Mouse (Mus musculus): ENCODE results near the gene a.

The a gene

DNA sequence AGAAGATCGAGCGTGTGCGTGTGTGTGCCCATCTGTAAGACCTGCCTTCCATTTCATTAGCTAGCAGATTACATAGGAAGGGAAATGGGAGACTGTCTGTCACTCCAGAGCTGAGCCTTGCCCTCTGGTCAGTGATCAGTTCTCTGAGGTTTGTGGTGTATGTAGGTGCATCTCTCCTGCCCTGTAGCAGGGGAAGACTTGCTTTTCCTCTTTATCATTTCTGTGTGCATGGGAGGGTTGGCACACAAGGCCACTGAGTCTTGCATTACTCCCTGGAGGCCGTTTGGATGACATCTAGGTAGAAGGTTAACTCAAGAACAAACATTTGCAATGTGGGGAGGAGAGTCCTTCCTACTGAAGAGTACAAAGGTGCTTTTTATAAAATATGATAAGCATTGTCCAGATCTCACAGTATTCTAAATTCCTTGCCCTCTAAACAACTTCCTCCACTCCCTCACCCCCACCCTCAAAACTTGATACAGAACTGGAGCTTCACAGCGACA, 264.9 kb downstream of the a start:
- no peak for DNase-seq

DNA sequence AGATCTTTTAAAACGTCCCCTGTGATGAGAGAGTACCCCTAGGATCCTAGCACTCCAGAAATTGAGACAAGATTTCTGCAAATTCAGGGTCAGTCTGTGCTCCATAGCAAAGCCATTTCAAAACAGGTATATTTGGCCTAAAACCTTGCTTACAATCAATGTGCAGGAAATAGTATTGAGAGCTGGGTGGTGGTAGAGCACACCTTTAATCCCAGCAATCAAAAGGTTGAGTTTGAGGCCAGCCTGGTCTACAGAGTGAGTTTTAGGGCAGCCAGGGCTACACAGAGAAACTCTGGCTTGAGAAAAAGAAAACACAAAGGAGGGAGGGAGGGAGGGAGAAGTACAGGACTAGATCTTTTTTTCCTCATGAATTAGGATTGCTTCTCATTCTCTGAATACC, 266.2 kb downstream of the a start:
- no peak for DNase-seq

DNA sequence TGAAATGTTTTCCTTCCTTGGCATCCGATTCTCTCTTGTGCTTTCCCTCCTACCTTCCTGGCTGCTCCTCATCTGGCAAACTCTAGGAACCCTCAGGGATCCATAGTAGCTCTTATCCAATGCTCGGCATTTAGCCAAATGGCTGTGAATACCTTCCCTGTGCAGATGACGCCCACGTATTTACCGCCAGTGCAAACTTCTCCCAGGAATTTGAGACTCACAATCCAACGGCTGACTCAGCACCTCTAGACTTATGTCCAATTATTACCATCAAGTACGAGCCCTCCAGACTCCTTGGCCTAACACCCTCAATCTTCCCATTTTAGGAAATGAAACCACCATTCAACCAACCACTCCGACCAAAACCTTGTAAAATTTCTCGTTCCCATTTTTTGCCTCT, 279.8 kb downstream of the a start:
- DNase-seq, result no peak

DNA sequence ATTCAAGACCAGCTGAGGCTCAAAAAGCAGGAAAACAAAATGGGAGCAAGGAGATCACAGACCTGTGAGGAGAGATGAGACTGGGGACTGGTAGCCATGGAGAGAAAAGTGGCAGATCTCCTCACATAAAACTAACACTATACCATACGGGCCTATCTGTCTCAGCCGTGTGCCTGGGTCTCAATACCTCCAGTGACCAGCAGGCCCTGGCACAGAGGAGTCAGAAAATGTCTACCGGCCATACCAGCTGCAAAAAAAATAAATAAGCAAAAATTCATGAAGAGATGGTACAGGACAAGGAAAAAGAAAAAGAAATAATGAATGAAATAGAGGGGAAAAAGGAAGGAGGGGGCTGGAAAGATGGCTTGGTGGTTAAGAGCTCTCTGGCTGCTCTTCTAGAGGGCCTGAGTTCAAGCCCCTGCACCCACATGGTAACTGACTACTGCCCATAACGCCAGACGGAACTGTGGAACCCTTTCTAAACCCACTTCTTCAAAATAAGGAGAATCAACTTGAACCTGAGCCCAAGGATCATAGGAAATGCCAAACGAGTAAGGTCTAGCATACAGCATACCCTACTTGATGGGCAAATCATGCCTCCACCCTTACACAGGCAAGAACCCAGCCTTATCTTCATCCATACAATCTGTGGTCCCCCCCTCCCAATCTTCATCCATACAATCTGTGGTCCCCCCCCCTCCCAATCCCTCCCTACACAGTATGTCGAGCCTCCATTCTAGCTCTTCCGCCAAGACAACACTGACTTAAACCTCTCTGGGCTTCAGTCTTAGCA, 281.3 kb downstream of the a start:
- DNase-seq, result no peak

DNA sequence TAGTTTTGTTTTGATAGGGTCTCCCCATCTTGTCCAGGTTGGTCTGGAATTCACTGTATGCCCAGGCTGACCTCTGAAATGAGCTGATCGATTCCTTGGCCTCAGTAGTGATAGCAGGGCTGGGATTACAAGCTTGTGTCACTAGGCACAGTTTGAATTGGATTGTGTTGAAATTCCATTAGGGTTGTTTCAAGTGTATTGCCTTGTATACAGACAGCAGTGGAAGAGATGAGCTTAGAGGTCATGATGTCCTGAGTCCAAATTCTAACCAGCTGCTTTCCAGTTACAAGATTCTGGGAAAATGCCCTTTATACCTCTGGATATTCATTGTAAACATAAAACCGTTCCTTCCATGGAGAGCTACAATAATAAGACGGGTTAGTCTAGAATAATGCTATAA, 282.1 kb downstream of the a start:
- no peak for DNase-seq

DNA sequence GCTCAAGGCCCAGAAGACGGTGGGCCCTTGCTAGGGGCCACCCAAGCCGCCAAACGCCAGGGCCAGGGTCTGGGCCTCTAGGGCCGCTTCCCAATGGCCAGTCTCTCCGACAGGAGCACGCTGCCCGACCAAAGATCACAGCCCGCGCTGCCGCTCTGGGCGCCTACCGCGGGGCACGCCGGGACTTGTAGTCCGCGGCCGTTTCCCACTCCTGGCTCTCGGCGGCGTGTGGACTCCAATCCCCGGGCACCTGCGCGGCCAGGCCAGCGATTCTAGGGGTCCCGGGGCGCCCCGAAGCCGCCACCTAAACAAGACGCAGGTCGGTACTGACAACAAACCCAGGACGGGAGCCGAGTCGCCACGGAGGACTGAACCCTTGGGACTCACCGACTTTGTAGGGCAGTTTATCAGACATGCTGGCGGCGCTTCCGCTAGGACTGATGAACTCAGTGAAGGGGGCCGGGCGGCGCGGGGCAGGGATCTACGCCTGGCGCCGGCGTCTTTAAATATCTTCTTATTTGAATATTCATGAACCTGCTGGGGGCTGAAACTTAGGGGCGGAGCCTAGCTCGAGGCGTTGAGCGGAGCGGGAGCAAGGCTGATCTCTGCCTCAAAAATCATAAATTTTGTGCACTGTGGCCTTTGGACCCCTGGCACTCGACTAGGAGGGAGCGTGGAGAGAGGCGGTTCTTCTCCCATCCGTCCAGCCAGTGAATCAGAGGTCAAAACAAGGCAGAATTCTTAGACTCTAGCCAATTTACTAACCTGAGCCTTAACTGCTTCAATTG, 283.0 kb downstream of the a start, which contains the start of gene Ahcy:
Ahcy (minus strand) TSS at position 520 of the 788 bp plus-strand sequence.
- DNase-seq, result peak; percentile 89 to 90

DNA sequence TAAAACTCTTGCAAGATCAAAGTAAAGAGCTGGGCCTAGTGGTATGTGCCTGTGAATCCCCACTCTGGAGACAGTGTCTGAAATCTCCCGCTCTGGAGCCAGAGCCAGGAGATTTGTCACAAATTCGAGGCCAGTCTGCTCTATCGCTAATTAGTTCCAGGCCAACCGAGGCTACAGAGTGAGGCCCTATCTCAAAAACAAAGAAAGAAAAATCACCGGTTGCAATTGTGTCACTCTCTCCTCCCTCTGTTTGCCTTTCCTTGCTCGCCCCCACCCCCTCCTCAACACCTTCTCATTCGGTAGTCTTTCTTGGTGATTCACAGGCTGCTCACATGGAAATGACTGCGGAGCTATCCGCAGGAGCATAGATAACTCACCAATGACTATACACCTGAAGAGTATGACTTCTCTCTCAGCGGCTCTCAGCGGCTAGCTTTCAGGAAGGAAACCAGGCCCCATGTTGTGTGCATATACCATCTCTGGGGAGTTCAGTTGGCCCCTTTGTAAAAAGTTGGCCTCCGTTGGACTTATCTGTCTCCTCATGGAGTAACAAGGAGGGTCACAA, 283.6 kb downstream of the a start:
- DNase-seq, result peak in 1 of 2 experiments; percentile 13

DNA sequence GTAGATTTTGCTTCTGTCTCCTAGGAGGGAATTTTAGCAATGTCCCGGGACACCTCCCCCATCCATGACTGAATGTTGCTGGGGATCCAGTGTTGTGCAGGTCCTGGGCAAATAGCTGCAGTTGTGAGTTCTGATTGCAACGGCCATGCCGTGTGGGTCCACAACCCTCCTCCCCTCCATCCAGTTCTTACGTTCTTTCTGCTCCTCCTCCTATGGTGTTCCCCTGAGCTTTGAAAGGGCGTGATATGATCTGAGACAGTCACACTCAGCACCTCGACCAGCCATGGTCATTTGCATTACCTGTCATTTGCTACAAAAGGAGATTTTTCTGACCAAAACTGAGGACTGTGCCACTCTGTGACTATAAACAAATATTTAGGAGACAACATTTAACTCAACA, 284.4 kb downstream of the a start:
- no peak for DNase-seq

DNA sequence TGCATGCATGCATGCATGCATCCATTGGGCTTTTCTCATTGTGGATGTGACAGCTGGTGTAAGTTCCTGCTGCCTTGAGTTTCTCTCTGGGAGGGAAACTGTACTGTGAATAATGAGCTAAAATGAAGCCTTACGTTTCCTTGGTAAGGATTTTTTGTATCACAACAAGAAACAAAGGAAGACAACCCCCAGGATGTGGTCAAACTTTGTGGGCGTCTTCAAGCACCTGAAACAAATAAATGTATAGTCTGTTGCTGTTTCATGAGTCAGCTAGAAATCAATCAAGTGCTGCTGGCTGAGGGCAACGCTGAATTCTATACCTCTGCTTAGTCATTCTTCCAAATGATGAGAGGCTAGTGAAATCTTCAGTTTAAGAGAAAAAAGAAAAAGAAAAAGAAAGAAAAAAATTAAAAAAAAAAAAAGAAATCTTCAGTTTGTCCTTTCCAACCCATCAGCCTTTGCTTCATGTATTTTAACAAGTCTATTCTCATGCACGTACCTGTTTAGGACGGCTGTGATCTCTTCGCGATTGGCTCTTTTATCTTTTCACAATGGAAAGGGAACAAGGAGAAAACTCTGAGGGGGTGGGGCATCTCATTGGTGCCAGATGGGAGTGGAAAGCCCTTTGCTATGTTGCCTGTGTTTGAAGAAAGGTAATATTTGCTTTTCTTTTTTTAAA, 288.4 kb downstream of the a start:
- peak; percentile 24 to 32 for DNase-seq

DNA sequence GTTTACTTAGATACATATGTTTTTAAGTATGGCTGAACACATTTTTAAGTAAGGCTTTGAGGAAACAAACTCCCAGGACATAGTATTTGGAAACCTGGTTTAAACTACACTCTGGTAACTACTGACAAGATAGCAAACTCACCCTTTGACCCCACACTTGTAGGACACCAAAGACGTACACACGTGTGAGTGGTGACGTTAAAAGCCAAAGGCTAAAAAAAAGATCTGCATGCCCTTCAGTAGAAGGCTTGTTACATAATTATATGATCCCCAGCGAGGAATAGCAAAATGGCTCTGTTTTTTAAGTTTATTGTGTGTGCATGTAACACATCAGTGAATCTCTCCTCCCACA, 289.0 kb downstream of the a start:
- no peak for DNase-seq

DNA sequence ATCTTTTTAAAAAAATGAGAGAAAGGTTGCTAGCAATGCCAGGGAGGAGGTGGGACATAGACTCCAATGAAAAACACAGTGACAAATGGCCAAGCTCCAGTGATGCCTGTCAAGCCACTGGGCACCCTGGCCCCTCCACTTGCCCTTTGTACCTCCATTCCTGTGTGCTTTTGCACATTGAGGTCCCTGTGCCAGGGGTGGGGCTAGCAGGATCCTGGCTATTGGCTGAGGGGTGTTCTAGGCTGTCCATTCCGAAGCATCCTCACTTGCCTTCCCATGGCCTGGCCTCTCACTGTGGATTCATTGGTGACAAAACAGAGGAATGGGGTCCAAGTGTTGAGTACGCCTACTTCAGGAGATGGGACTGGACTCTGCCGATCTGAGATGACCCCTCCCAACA, 289.9 kb downstream of the a start:
- no peak for DNase-seq

DNA sequence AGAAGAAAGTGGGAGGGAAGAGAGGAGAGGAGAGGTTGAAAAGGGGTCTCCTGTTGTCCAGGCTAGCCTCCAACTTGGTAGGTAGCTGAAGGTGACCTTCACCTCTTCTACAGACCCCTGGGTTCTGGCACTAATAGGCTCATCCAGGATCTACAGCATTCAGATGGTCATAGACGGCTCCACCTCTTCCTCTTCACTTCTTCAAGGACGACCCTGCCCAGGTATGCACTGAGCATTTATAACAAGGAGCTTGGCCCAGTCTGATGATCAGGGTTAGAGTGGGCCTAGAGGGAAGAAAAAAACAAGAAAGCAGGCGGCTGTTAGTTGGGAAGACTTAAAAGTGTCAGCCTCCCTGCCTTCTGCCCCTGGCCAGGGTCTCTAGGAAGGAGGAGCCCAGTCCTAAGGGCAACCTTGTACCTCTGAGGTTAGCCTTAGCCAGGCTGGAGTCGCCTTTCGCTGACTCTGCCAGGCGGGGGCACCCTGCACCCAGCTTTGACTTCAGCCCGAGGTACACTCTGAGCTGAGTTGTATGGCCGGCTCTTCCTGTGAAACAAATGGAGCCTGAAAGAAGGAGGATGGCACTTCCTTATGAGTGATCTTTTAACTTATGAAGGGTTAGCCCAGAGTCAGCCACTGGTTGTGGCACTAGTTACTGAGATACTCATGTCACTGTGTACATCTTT, 291.1 kb downstream of the a start:
- DNase-seq, result peak; percentile 75 to 76

DNA sequence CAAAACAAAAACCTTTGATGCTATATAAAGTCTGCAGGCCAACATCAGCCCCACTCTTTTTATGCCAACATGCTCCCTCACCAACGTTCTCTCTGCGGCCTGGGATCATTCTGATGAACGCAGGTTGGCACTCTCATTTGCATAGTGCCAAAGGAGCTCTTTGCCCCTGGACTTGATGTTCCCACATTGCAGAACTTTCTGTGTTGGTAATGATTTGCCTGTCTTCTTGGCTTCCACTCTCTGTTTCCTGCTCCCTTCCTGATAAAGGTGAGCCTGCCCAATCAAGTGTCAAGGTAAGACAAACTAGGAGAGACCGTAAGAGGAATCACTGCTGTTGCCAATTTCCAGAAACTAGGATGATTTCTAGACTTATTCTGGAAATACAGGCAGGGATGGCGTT, 293.3 kb downstream of the a start:
- DNase-seq, result no peak

DNA sequence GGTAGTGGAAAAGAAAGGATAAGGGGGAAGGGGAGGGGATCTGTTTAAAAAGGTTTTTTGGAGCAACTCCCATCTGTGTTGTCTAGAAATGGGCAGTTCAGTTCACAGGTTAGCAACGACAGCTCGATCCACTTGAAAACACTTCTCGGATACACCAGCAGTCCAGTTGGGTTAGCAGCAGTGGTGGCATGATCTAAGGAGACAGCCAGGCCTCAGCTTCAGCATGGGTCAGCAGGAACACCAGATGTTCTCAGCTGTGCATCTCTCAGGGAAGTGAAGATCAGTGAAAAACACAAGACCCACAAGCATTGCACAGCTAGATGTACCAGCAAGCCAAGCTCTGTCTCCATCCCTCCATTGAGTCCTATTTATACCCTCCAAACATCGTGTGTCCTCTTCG, 295.1 kb downstream of the a start:
- no peak for DNase-seq

DNA sequence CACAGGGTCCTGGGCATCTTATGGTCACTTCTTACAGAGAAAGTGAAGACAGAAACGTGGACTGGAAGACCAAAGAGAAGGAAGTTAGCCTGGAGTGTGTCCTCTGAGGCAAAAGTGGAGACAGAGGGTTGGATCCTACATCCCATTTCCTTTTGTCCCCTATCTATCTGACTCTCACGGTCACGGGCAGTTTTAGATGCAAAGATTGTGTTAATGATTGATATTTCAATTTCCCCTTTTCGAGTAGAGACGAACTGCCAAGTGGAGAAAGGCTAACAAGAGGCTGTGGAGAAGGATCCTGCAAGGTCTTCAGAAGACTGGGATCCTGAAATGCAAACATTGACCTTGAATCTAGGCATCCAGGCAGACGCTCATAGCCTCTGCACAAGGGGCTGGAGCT, 297.1 kb downstream of the a start:
- no peak for DNase-seq

DNA sequence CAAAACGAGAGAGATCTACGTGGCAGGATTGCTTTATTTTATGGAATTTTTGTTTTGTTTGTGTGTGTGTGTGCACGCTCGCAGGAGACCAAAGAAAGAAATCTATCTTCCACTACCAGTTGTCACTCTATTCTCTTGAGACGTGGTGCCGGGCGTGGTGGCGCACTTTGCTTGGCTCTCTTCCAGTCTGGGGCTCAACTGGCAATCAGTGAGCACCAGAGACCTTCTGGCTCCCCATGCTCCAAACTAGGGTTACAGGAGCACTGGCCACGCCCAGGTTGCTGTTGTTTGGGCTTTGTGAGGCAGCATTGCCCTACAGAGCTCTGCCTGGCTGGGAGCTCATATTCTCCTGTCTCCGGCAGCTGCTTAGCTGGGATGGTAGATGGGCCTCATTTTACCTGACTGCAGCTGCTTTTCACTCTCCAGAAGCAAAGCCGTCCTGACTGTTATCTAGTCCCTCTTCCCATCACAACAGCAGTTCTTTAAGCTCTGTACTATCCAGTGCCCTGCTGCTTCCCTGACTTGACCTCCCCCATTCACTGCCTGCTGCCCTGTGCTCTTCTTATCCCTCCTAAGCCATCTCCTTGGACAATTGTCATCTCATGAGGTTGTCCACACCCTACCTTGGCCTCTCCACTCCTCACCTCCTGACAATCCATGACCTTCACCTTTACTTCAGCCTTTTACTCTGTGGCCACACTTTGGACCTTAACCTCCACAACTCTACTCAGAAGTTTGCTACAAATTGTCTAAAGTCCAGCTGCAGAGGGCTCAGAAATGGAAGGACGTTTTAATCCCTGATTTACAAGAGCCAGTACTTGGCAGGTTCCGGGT, 299.9 kb downstream of the a start:
- DNase-seq, result no peak

DNA sequence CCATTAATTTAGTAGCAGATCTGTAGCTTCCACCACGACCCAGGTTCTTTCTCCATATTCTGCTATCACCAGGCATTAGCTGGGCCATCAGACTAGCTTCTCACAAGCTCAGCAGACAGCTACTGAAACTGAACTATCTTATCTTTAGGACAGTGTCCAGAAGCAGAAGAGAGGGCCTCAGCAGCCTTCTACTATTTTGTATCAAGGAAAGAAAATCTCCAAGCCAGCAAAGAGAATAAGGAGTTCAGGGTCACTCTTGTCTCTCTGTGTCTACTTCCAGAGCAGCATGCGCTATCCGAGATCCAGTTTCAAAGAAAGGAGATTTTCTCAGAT, 300.5 kb downstream of the a start:
- no peak for DNase-seq

DNA sequence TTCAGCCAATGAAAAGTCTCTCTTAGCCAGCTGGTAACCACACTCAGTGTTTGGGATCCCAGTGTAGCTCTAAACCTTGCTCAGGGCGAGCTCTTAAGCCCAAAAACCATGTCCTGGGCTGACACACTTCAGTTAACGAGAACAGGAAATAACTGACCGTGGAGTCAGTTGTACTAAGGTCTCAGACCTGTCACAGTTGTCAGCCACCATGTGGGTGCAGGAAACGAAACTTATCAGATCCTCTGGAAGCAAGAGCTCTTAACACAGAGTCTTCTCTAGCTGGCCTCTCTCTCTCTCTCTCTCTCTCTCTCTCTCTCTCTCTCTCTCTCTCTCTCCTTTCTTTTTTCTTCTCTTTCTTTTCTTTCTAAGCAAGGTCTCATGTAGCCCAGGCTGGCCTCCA, 302.2 kb downstream of the a start:
- no peak for DNase-seq

DNA sequence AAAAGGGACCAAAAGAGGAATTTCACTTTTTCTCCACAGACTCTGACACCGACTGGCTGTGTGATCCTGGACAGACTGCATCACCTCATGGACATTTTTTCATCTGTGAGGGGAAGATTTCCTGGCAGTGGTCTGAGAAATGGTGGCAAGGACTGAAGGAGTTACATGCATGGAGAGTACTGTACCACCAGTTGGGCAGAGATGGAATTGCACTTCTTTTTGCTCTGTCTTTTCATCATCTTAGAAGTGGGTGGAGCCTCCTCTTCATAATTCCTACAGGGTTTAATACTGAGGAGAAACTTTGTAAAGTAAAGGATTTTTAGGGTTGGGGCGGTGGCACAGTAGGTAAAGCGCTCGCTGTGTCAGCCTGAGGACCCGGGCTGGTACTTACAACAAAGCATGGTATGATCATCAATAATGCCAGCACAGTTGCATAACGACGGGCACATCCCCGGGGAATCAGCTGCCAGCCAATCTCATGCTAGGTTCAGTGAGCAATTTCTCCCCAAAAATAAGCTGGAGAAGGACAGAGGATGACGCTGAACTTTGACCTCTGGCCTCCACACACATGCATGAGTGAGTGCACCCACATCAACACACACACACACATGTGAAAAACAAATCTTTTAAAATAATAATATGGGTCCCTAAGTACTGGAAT, 307.6 kb downstream of the a start:
- no peak for DNase-seq

DNA sequence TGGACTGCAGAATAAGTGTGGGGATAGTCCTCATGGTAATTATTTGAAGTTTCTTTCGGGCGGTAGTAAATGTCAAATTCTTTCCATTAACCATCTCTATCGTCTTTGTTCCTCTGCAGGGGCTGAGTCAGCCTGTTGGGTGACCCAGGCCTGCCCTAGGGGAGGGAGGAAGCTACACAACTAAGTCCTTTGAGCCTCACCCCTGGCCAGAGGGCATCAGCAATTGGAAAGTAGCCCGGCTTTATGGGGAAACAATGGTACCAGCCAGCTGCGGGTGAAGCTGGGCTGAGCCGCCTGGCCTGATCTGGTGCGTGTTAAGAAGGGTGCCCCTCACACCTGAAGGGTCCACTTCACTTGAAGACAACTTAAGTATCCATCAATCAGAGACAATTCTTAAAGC, 308.2 kb downstream of the a start:
- DNase-seq, result no peak

Data from thymus, postnatal 36 days (tissue).